Mouse (Mus musculus) embryonic stem cell, embryonic (primary cell): Measurements from ENCODE around the gene Alg12.

Experiments
- CTCF ChIA-PET, 4 experiments: fragments of 300-600 bp in 2 of 4; fragments of 350-600 bp in 2 of 4; sonication (Branson Sonifier 250); formaldehyde crosslinking; loops; one replicate each; lab custom pipeline; 2022; ENCODE audit warnings: inconsistent platforms in 2 of 4; lab: Charles Lee
- POLR2A ChIA-PET, 4 experiments: fragments of 300-600 bp in 2 of 4; fragments of 350-600 bp in 2 of 4; sonication (Branson Sonifier 250); formaldehyde crosslinking; loops; one replicate each; lab custom pipeline; 2022; ENCODE audit warnings: antibody characterized with exemption in 4 of 4, inconsistent platforms in 1 of 4; lab: Charles Lee

Alg12 gene

DNA sequence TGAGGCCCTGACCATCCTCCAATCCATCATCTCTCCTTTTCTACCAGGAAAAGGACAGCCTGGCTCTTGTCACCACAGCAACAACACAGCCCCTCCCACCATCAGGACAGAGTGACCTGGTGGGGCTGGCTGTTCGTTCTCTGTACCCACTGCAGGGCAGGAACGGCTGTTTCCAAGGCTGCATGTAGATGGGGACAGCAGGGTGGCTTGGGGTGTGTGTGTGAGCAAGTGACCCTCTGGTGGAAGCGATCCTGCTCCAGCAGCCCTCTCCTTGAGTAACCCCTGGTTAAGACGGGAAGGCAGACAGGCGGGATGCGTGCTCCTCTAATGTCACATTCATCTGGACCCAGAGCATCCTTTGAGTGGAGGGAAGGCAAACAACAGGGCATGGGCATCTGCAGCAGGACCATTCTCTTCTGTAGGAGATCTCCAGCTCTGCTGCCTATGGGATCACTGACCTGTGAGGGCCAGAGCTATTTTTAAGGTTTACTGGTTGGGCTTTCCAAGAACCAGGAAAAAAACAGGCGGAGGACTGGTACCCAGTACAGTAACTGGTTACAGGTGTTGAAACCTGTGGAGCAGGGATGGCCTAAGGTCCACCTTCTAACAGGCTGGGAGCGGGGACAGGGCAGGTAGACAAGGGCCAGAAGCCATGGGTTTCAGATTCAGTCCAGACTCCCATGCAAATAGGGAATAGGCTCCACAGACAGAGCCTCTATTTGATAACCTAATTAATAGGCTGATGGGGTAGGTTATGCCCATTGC, 40.3 kb upstream of the Alg12 start:
- POLR2A ChIA-PET = interaction anchor here in 2 of 4 experiments (1.2 to 9.4 kb wide), 7 partner anchors 15 to 319 kb away, joined by 3 to 245 read pairs (median 4); no protein-coding TSS in a partner anchor
- CTCF ChIA-PET = interaction anchor here in 1 of 4 experiments (1.4 kb wide), 1 partner anchor 17 kb away, joined by 4 read pairs; no protein-coding TSS in a partner anchor

DNA sequence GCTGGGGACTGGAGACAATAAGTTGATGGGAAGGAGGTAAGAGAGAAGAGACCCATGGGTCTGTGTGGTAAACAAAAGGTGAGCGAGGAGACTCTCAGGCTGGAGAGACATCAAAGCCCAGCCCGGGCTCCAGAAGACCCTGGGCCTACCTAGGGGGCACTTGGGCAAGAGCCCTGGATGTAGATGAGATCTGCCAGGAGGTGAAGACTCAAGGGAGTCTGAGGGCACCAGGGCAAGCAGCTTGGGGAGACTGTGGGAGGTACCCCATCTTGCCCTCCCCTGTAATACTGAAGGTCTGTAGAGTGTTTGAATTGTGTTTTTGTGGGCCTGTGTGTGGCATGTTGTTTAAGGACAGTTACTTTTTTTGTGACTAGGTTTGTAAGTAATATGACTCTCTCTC, 39.6 kb upstream of the Alg12 start:
- CTCF ChIA-PET = no interaction called here
- POLR2A ChIA-PET = interaction anchor here in 1 of 4 experiments (9.7 kb wide), 1 partner anchor 6 kb away, joined by 199 read pairs; the partner anchor contains the start of gene Pim3

DNA sequence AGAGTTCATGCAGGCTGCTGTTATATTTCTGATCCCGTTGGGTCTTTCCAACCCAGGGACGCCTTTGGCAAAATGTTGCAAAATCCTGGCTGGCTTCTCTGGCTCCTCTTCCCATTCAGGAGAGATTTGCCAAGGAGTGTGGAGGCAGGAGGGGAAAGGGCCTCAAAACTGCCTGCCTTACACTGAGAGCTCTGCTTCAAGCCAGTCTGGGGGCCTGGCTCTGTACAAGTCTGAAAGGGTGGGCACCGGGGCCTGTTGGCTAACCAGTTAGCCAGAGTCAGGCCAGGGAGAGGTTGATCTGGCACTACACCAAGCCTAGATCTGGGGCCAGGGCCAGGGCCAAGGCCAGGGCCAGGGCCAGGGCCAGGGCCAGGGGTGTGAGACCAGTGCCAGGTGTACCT, 39.0 kb upstream of the Alg12 start:
- POLR2A ChIA-PET = interaction anchor here in 2 of 4 experiments (9.7 to 9.8 kb wide), 2 partner anchors 7 to 9 kb away, joined by 142 to 199 read pairs; partner anchors contain the start of gene Pim3 (in 1 of the 2)
- CTCF ChIA-PET = no interaction called here

DNA sequence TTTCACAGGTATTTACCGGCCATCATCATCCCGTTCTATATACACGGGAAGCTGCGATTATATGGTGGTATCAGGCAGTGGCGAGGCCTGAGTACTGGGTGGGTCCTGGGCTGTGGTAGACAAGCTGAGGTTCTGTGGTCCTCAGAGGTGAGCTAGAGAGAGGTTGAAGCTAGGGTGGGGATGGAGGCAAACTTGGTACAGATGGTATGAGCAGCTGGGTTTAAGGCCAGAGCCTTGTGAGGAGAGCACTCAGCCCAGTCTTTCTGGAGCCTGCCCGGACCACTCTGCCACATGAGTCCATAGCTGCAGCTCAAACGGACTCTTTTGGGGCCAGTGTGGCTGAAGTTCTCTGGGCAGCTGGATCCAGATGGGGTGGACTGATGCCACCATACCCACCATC, 38.2 kb upstream of the Alg12 start:
- CTCF ChIA-PET = interaction anchor here in 2 of 4 experiments (0.6 to 3.8 kb wide), 2 partner anchors 21 to 62 kb away, joined by 3 to 23 read pairs; no protein-coding TSS in a partner anchor

DNA sequence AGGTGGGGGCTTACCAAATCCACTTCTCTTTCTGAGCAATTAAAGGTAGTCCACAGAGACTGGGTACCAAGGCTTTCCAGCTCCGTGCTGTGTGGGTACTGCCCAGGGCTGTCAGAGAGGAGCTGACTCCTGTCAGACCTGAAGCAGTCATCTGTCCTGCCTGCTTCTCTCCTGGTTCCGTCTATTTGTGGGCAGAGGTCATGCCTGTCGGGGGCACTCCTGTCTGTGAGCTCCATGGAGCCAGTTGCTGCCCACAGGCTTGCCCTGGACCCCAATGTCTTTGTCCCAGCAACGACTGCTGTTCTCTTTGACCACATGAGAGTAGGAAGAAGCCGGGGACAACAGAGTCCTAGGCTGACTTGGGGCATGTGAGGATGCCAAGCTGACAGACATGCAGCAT, 37.5 kb upstream of the Alg12 start:
- ChIA-PET CTCF (interaction anchor here in 2 of 4 experiments (0.6 to 3.8 kb wide), 3 partner anchors 20 to 65 kb away, joined by 3 to 23 read pairs (median 3); no protein-coding TSS in a partner anchor), POLR2A (interaction anchor here in 2 of 4 experiments (0.7 to 9.8 kb wide), 15 partner anchors 8 to 148 kb away, joined by 3 to 199 read pairs (median 4); partner anchors contain the start of gene Pim3 (in 1 of the 2))

More for the DNA sequence above, 38.2 kb upstream of the Alg12 start:
- POLR2A ChIA-PET = interaction anchor here in 2 of 4 experiments (0.7 to 9.8 kb wide), 14 partner anchors 8 to 149 kb away, joined by 3 to 199 read pairs (median 4); partner anchors contain the start of gene Pim3 (in 1 of the 2)

DNA sequence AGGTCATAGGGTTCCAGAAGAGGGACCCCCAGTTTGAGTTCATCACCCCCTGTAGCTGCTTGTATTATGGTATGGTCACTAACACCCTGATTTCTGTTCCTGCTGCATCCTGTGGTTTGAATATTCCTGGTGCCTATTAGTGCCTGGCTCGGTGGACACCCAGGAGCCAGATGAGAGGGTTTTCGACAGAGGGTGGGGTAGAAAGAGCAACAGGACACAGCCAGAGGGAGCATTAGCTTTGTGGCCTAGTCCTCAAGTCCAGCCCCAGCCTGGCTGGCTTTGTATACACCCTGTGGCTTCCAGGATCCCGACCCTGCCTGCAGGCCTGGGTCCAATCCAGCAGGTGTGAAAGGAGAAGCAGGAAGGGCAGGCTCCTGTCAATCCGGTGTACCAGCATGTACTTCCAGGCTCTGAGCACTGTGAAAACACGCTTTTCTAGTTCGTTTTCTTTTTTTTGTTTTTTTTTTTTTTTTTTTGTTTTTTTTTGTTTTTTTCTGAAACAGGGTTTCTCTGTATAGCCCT, 36.8 kb upstream of the Alg12 start:
- POLR2A ChIA-PET = interaction anchor here in 2 of 4 experiments (0.6 to 9.8 kb wide), 22 partner anchors 9 to 147 kb away, joined by 3 to 199 read pairs (median 7); partner anchors contain the start of gene Pim3 (in 1 of the 2)

DNA sequence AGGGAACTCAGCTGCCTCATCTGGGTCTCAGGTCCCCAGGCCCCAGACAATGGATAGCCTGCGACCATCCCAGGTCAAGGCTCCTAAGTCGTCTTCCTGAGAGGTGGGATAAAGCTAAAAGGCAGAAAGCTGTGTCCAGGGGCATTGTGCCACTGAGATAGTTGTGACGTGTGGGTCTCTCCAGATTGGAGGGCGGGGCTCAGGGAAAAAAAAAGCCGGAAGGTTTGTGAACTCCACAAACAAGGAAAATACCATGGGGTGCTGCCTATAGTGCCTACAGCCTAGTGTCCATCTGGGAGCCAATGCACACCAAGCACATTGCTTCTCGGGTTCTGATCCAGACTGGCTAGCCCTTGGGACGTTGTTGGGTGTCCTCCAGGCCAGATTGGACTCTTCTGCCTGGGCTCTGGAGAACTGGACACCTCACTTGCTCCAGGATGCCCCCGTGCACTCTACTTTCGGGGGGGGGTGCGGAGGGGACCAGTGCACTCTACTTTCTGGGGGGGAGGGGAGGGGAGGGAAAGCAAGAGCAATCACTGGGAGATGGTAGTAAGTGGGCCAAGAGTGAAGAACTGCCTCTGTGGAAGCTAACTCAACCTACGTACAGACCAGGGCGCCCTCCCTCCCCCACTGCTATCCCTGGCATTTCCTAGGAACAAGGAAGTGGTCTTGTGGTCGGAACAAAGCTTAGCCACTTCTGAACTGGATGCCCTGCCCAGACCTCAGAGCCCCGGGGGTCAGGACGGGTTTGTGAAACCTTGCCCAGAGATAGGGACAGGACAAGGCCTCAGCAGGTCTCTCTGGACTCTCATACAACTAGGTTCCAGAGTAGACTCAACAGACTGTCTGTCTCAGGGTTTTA, 36.1 kb upstream of the Alg12 start:
- CTCF ChIA-PET = interaction anchor here in 3 of 4 experiments (0.7 to 3.8 kb wide), 9 partner anchors 8 to 131 kb away, joined by 3 to 23 read pairs (median 5); no protein-coding TSS in a partner anchor
- POLR2A ChIA-PET = interaction anchor here (0.6 to 9.8 kb wide), 34 partner anchors 7 to 359 kb away, joined by 3 to 199 read pairs (median 7); partner anchors contain the start of genes Pim3 (in 3 of the 4), Alg12 (in 1 of the 4) and Creld2 (in 1 of the 4)

More for the DNA sequence above, 36.8 kb upstream of the Alg12 start:
- CTCF ChIA-PET = interaction anchor here in 2 of 4 experiments (0.7 to 3.8 kb wide), 7 partner anchors 8 to 131 kb away, joined by 3 to 23 read pairs (median 5); no protein-coding TSS in a partner anchor

DNA sequence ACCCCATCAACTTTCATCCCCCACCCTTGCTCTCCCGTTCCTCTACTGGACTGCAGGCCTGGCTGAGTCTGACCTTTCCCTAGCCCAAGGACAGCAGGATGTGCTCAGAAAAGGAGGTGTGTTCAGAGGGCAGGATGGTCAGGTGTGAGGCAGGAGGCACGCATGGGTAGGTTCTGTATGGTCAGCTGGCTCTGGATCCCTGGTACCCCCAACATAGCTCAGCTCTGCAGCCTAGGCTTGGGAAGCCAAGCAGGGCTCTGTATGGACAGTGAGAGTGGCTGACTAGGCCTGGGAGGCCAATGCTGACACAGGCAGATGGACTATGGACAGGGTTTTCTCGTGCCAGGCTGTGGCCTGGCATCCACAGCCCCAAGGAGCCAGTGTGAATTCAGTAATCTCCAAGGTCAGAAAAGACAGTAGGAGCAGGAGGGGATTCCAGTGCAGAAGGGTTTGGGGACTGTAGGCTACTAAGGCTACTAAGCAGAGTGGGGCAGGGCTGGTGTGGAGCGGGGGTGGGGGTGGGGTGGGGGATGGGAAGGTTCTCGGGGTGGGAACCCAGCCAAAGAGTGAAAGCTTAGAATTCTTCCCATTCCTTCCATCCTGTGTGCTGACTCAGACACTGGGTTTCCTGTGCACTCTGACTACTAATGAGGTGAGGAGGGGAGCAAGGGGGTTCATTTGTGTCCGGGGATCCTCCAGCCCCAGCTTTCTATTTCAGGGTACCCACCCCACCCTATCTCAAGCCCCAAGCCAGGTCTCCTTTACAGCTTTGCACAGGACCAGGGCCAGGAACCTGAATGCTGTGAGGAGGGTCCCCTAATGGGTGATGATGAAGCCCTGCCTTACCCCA, 35.2 kb upstream of the Alg12 start:
- CTCF ChIA-PET = interaction anchor here in 3 of 4 experiments (0.5 to 3.8 kb wide), 8 partner anchors 10 to 274 kb away, joined by 3 to 23 read pairs (median 4); no protein-coding TSS in a partner anchor
- POLR2A ChIA-PET = interaction anchor here (0.7 to 9.8 kb wide), 39 partner anchors 7 to 531 kb away, joined by 3 to 199 read pairs (median 6); partner anchors contain the start of genes Pim3 (in 3 of the 4), Alg12 (in 2 of the 4) and Creld2 (in 1 of the 4)

DNA sequence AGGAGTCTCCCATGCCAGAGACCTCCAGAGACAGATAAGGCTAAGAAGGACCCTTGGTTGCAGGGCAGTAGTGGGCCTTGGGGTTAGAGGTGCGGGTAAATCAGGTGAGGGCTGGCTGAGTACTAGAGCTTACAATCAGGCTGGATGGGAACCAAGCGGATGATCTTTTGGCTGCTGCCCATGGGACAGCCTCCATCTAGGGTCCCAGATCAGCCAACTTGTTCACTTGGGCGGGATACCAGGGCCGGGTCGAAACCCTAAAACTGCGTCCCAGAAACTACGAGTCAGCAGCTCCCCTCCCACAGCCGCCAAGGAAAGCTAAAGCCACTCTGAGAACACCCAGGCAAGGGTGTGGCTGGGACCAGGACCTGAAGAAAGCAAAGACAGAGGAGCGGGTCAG, 34.0 kb upstream of the Alg12 start:
- ChIA-PET CTCF (interaction anchor here in 2 of 4 experiments (1.1 to 2.7 kb wide), 7 partner anchors 9 to 275 kb away, joined by 3 to 13 read pairs (median 5); partner anchors contain the start of gene Pim3 (in 1 of the 2)), POLR2A (interaction anchor here (0.6 to 9.8 kb wide), 35 partner anchors 9 to 172 kb away, joined by 3 to 199 read pairs (median 7); partner anchors contain the start of genes Pim3 (in 3 of the 4) and Alg12 (in 1 of the 4))

DNA sequence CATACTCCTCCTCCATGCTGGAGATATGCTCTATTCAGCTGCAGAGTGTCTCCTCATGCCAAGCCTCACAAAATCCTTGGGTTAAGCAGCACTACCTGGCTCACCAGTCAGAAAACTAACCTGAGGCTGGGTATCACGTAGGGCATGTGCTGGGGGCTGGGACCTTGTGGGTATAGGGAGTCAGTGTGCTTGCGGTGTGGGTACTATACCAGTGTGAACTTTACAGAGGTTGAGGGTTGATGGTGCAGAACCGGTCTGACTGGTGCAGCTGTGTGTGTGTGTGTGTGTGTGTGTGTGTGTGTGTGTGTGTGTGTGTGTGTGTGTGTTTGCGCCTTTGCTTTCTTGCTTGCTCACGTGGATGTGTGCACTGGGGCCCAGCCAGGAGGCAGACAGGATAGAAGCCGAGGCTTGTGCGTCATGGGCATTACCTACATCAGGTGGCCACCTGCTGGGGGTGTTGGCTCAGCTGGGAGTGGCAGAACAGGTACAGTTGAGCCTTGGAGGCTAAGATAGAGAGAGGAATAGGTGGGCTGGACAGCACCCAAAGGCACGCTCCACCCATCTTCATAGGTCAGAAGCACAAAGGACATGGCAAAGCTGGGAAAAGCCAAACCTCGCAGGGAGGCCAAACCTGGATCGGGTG, 32.5 kb upstream of the Alg12 start:
- ChIA-PET CTCF (interaction anchor here (0.5 to 2.7 kb wide), 9 partner anchors 13 to 1215 kb away, joined by 3 to 13 read pairs (median 5); partner anchors contain the start of gene Hdac10 (in 1 of the 4)), POLR2A (interaction anchor here in 3 of 4 experiments (0.8 to 9.8 kb wide), 19 partner anchors 9 to 142 kb away, joined by 3 to 199 read pairs (median 10); partner anchors contain the start of gene Pim3 (in 3 of the 3))

DNA sequence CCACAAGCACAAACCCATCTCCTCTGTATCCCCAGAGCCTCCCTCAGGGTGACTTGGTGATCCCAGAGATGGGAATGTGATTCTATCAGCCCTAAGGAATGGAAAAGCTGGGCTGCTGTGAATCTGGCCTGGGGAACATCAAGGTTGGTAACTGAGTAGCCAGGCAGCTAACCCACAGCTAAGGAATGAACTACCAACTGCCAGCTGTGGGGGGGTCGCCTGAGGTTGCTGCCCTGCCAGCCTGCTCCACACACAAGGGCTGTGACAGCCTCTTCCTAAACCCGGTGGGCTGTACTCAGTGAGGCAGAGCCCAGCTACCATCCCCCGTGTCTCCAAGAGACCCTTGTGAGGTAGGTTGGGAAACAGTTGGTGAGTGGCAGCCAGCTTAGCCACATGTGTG, 32.0 kb upstream of the Alg12 start:
- POLR2A ChIA-PET = interaction anchor here in 3 of 4 experiments (0.7 to 9.8 kb wide), 11 partner anchors 11 to 55 kb away, joined by 3 to 199 read pairs (median 4); partner anchors contain the start of gene Pim3 (in 3 of the 3)
- CTCF ChIA-PET = interaction anchor here (0.5 to 2.4 kb wide), 7 partner anchors 12 to 1216 kb away, joined by 3 to 10 read pairs (median 5); partner anchors contain the start of gene Hdac10 (in 1 of the 4)

DNA sequence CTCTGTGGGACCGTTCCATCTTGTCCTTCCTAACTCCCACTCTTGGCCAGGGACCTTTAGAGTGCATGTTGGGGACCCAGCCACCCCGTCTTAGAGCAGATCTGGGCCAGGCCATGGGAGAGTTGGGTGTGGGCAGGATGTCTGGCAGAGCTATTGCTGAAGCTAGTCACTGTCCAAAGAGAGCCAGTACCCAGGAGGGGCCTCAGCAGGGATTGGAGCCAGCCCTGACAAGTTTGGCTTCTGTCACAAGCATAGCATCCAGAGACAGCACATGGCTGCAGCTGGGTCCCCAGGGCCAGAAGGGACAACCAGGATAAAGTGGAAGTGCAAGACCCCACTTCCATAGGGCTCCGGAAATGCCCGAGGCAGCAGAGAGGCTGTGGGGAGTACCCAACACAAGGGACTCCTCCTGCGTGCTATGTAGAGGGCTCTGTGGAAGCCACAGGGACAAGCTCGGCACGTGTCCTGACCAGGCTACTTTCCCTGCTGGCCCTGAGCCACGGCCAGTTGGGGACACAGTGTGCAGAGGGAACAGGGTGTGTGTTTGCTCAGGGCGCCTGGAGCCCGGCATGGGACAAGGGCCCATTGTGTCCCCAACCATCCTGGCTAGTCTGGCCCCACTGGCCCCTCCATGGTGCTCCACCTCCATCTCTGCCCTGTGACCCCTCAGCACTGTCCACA, 31.2 kb upstream of the Alg12 start:
- ChIA-PET CTCF (interaction anchor here in 2 of 4 experiments (1.0 to 1.3 kb wide), 4 partner anchors 10 to 278 kb away, joined by 3 to 4 read pairs (median 3); partner anchors contain the start of gene Hdac10 (in 1 of the 2)), POLR2A (interaction anchor here in 3 of 4 experiments (0.5 to 9.8 kb wide), 19 partner anchors 9 to 327 kb away, joined by 3 to 199 read pairs (median 4); partner anchors contain the start of gene Pim3 (in 3 of the 3))

DNA sequence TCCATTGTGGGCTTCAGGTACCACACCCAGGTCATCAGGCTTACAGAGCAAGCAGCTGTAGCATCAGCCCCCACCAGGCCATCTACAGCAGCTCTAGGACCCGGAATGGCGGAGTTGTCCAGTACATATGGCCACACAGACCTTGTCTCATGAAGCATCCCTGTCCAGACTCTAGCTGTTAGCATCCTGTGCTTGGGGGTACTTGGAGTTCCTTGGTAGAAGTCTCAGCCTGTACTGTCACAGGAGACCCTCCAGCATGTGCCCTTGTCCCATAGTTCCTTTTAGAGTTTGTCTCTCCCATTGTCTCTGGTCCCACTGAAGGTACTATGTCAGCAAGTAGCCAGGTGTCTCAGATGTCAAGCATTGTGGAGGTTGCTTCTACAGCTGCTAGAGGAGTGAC, 30.5 kb upstream of the Alg12 start:
- CTCF ChIA-PET = interaction anchor here in 1 of 4 experiments (1.0 to 1.1 kb wide), 2 partner anchors 9 to 12 kb away, joined by 3 read pairs; no protein-coding TSS in a partner anchor
- POLR2A ChIA-PET = interaction anchor here in 3 of 4 experiments (0.5 to 9.8 kb wide), 14 partner anchors 8 to 328 kb away, joined by 3 to 199 read pairs (median 3); partner anchors contain the start of gene Pim3 (in 3 of the 3)

DNA sequence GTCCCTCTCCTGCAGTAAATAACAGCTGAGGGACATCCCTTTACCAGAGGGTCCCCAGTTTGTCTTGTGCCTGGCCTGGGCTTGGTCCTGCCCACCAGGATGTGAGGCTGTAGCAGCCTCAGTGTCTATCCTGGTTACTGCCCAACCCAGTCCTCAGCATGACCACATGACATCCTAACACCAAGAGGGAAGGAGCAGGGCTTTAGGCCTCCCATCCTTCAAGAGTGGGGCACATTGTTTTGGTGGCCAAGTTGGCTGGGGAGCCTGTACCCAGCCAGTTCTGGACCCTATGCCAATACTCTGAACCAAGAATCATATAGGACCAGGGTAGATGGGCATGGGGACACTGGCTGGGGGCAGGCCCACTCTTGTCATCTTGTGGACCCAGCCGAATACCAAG, 29.5 kb upstream of the Alg12 start:
- ChIA-PET CTCF (no interaction called here), POLR2A (interaction anchor here in 3 of 4 experiments (0.7 to 9.8 kb wide), 5 partner anchors 12 to 28 kb away, joined by 3 to 199 read pairs (median 54); partner anchors contain the start of gene Pim3 (in 1 of the 3))
